Mouse (Mus musculus): ENCODE measurements around the gene Cdsn. TPM values are rescaled to one million over a fixed set of nuclear protein-coding genes. Genes with fewer than 3 reads are reported as not detected.
A peak's percentile ranks its signal among the peaks of the same experiment; 100 is the strongest.

Gene Cdsn
- polyA plus RNA-seq, 1 experiment, result 1.1 TPM

DNA sequence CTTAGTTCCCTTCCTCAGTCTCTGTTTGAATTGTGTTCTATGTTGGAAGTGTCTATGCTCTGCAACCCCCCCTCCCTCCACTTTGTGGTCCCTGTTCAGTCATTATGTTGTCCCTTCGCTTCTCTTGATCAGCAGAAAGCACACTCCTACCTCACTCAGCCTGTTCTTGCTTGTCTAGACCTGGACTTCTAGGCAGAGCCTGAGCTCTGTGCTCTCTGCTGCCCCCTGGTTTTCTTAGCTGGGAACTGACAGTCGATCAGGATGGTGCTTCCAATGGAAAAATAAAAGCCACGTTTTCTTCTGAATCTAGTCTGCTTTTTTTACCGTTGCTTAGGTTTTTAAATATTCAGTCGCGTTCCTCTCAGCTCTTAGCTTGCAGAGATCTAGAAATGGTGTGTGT is 17.6 kb upstream of the Cdsn start:
- no peak for DNase-seq (ENCODE audit: low spot score)

GRCm38 (mm10) chr17:35537421-35537820 is 14.5 kb upstream of the Cdsn start:
- DNase-seq (ENCODE audit: low spot score), result no peak

GRCm38 (mm10) chr17:35538476-35538875 is 13.5 kb upstream of the Cdsn start:
- no peak for DNase-seq (ENCODE audit: low spot score)

DNA sequence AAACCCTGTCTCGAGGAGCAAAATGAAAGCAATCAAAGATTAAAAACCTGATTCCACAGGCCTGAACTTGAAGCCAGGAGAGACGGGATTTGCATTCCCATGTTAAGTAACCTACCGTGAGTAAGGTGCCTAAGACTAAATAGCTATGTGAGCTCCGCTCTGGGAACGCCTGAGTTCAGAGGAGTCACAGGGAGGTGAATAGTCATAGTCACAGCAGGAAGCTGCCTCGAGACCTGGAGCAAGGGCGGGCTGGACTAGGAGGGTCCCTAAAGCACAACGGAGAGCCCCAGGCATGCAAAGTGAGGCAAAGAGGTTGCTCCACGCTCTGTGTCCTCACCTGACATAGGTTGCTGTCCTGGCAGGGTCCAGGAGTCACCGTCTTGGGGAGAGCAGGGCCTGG is 12.4 kb upstream of the Cdsn start:
- DNase-seq (ENCODE audit: low spot score), result no peak

- no peak for DNase-seq (ENCODE audit: low spot score)
These were observed 9.0 kb upstream of the Cdsn start for GRCm38 (mm10) chr17:35542761-35543411.

- DNase-seq (ENCODE audit: low spot score), result no peak
These were observed 8.5 kb upstream of the Cdsn start for GRCm38 (mm10) chr17:35543412-35543861.

- DNase-seq (ENCODE audit: low spot score), result no peak
These were observed 7.9 kb upstream of the Cdsn start for GRCm38 (mm10) chr17:35544001-35544400.

DNA sequence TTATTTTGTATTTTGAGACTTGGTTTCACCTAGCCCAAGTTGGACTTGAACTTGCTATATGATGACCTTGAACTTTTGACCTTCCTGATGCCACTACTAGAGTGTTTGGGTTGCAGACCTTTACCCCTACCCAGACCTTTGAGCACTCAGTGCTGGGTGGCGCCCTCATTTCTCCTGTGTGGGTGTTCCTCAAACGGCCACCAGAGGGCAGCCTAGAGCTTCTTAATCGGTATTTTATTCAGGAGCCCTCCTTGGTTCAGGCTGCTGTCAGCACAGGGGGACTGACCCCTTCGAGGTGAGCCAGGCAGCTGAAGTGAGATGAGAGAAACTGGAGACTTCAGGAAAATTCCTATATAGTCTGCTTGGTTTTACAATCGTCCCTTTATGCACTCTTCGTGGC is 7.2 kb upstream of the Cdsn start:
- DNase-seq (ENCODE audit: low spot score), result no peak

GRCm38 (mm10) chr17:35547465-35547864 is 4.5 kb upstream of the Cdsn start:
- no peak for DNase-seq (ENCODE audit: low spot score)

DNA sequence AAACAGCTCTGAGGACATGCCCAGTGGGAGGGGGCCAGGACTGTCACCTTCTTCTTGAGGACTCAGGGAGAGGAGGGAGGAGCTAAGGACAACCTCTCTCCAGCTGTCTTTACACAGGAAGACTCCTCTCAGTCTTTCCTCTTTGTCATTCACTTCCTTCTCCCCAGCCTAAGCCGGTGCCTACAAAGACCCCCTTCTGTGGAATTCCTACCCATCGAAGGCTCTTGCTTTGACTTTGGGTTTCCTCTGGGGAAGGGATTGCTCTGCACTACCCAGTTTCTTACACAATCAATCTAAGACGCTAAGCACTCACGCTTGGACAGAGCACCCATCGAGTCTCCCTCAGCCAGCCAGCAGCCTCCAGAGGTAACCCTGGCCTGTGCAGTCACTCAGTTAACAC is 3.3 kb upstream of the Cdsn start:
- no peak for DNase-seq (ENCODE audit: low spot score)

- peak; percentile 58 for DNase-seq (ENCODE audit: low spot score)
These were observed 2.3 kb upstream of the Cdsn start for GRCm38 (mm10) chr17:35549437-35550142.

DNA sequence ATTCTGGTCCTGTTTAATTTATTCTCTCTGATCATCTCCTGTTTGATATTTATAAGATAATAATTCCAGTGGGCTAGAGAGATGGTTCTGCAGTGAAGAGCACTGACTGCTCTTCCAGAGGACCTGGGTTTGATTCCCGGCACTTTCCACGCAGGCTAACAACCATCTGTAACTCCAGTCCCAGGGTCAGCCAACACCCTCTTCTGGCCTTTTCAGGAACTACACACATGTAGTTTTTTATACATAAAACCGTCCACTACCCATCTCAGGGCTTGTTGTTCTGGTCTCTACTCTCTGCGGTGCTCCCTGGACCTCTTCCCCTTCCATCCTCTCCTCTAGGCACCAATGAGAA is 1.8 kb upstream of the Cdsn start:
- DNase-seq (ENCODE audit: low spot score), result no peak

GRCm38 (mm10) chr17:35550871-35551270 is 1.1 kb upstream of the Cdsn start:
- DNase-seq (ENCODE audit: low spot score), result no peak

GRCm38 (mm10) chr17:35554321-35554720 is 2.4 kb downstream of the Cdsn start:
- DNase-seq (ENCODE audit: low spot score), result no peak

DNA sequence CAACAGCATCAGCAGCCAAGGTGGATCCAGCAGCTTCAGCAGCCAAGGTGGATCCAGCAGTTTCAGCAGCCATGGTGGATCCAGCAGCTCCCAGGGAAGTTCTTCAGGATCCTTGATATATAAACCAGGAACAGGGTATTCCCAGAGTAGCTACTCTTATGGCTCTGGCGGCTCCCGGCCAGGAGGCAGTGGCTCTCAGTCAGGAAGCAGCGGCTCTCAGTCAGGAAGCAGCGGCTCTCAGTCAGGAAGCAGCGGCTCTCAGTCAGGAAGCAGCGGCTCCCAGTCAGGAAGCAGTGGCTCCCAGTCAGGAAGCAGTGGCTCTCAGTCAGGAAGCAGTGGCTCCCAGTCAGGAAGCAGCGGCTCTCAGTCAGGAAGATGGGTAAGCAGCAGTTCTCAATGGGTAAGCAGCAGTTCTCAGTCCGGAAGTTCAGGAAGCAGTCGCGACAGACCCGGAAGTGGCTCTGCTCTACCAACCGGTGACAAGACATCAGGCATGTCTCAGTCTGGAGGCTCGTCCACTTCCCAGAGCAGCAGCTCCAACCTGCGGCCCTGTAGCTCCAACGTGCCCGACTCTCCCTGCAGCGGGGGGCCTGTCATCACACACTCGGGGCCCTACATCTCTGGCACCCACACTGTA is 3.0 kb downstream of the Cdsn start:
- no peak for DNase-seq (ENCODE audit: low spot score)

- no peak for DNase-seq (ENCODE audit: low spot score)
These were observed 4.3 kb downstream of the Cdsn start for GRCm38 (mm10) chr17:35556186-35556765.

- DNase-seq (ENCODE audit: low spot score), result no peak
These were observed 4.9 kb downstream of the Cdsn start for GRCm38 (mm10) chr17:35556812-35557211.

- DNase-seq (ENCODE audit: low spot score), result no peak
These were observed 5.4 kb downstream of the Cdsn start for GRCm38 (mm10) chr17:35557351-35557750.

- no peak for DNase-seq (ENCODE audit: low spot score)
These were observed 6.3 kb downstream of the Cdsn start for GRCm38 (mm10) chr17:35558216-35558615.

DNA sequence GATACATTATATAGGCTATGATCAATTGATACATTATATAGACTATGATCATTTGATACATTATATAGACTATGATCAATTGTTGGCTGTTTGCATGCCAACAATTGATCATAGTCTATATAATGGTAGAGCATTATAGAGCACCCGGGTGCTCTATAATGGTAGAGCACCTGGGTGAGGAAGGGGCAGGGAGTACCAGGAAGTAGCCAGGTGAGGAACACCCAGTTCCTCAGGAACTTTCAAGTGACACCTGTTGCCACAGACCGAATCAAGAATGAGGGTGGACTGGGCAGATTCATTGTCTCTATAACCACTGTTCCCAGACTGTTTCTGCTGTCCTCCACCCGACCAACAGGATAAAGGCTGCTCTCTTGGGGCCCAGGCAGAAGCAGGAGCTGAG is 15.2 kb downstream of the Cdsn start, which contains the start of gene 2300002M23Rik:
Gene 2300002M23Rik, plus strand, starts transcription at position 301 of the 400 bp plus-strand sequence.
- no peak for DNase-seq (ENCODE audit: low spot score)

DNA sequence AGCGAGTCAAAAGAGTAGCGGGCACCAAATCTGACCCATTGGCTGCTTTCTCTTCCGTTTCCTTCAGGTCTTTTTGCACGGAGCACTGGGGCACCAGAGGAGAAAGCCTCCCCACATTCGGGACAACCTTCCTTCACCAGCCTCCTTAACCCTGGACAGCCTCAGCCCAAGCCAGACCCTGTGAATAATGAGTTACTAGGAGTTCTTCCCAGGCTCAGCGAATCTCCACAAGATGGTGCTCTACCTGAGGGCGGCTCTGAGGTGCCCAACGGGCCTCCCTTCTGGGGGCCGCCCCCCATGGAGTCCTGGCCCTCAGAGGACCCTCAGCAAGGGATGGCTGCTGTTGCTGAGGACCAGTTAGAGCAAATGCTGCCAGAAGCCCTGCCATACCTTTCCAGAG is 15.8 kb downstream of the Cdsn start:
- DNase-seq (ENCODE audit: low spot score), result no peak

GRCm38 (mm10) chr17:35569091-35569944 is 17.4 kb downstream of the Cdsn start:
- DNase-seq (ENCODE audit: low spot score), result no peak
